Mouse (Mus musculus): ENCODE measurements at regions not wholly inside any gene's neighbourhood (a gene's known extent, or its start where the extent isn't known, plus 50 kb on each side); places are given as distances from the start of the nearest gene placed in this dataset.
A peak's percentile ranks its signal among the peaks of the same experiment; 100 is the strongest.

DNA sequence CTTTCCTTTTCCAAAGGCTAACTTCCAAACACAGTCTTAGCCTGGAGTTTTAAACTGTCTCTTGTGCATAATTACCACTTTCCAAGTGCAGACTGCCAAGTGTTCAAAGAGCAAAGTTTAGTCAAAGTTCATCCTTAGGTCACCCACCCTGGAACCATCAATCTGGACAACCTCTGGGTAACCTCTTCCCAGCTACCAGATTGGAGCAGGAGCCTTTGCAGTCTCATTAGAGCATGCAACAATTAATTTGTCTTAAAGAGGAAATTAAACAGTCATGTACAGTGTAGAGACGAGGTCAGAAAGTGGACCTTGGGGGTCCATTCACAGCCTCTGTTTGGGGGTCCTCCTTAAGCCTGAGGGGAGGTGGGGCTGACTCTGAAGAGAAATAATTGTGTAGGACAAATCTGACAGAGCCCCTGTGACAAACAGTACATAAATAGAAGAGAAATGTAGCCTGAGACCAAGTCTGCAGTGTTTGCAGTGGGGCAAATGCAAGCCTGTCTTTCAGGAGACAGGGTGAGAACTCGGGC lies 292.9 kb downstream of the Tmem161b start:
- DNase-seq (ENCODE audit: extremely low spot score), result peak; percentile 68

Measured in embryo, embryonic 9.5 days (tissue).